Mouse (Mus musculus) kidney, adult 2 months (tissue): ENCODE data around the gene Map3k1.

Experiments
- CTCF ChIP-seq: fragments of 200-500 bp; conservative IDR thresholded peaks from 2 replicates; pipeline ENCODE4 v1.5.1; 2011; ENCODE audit warnings: low read depth, mild to moderate bottlenecking, control low read depth, low read length, moderate library complexity, mixed read lengths; ENCODE audit not compliant: insufficient read depth, insufficient read length
- POLR2A ChIP-seq: fragments of 200-500 bp; IDR thresholded peaks from one replicate; pipeline ENCODE4 v1.6.1; 2011; ENCODE audit warnings: low read depth, low read length, control low read depth

DNA sequence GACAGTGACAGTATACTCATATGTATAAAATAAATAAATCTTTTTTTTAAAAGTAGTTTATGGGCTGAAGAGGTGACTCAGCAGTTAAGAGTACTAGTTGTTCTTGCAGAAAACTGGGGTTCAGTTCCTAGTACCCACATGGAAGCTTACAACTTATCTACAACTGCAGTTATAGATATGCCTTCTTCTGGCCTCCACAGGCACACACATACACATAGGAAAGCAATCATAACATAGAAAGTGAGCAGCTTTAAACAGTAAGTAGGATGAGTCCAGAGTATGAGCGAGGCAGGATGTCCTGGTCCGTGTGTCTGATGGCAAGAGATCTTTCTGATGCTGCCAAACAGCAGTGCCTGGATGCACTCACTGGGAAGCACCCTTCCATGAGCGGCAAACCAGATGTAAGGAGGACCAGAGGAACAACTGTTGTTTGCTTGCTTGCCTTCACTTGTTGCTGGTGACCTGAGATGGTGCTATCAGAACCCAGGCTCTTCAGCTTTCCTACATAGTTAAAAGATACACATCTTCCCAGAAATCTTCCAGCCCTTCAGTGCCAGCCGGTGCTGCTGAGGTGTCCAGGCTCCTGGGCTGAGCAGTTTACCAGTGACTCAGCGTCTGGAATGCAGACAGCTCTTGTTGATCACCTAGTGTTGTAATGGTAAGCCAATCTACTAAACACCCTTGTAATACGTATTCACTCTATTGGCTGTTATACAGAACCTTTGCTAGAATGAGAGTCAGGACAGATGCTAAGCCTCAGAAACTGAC lies 64.4 kb downstream of the Map3k1 start:
- TF ChIP-seq CTCF (no peak), POLR2A (no peak)
